Mouse (Mus musculus) gonadal fat pad, adult 2 months (tissue): ENCODE measurements at regions not wholly inside any gene's neighbourhood (a gene's known extent, or its start where the extent isn't known, plus 50 kb on each side); places are given as distances from the start of the nearest gene placed in this dataset.

Experiments
- DNase-seq: peaks from one replicate; pipeline ENCODE4 v3.0.0-alpha.2; 2012; ENCODE audit warnings: low read depth

- no peak for DNase-seq
These were observed 81.6 kb downstream of the Cstad start for GRCm38 (mm10) chr2:30676450-30676832.

DNA sequence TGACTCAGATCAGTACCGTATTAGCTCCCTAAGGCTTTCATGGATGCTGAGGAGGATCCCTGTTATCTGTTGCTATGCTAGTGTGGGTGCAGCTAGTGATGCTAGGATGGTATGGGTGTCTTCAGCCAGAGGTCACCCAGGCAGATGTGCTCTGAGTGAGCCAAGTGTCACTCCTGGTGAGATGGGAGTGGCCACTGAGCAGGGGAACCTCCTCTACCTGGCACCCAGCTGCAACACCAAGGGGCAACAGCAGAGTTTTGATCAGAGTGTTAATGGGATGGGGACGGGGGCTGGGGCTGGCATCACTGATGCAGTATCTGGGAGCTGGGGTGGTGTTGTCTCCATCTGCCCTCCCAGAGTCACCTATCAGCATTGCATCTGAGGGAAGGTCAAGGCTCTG, 81.0 kb downstream of the Cstad start:
- no peak for DNase-seq

- DNase-seq = no peak
These were observed 76.2 kb downstream of the Cstad start for GRCm38 (mm10) chr2:30670836-30671586.

GRCm38 (mm10) chr2:30667468-30667867, 72.6 kb downstream of the Cstad start:
- DNase-seq = no peak

DNA sequence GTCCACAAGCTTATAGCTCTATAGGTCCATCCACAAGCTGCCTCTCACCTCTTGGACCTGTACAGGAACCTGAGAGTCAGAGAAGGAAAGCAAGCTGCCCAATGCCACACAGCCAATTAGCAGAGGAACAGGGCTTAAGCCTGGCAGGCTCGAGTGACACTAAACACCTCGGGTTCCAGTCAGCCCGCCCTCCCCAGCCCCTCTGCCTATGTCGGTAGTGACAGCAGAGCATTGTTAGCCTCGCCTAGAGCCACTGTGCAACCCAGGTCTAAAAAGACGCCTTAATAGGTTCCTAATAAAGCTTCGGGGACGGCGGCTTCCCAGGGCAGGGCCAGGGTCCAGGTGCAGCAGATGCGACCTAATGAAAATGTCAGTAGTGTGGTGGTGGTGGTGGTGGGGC, 66.3 kb downstream of the Cstad start:
- no peak for DNase-seq

DNA sequence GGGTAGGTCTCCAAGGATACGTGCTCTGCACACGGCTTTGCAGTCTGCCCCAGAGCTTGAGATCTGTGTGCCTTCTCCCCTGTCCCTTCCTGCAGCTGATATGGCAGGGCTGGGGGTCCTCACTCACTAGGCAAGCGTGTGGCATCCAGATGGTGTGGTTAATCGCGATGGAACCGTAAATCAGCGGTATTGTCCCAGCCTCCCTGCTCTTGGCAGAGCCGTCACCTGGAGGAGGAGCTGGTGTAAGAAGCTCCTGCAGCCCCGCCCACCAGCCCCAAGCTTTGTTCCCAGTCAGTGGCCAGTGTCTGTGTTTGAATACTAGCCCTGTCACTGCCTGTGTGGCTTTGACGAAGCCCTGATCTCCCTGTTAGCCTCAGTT, 65.8 kb downstream of the Cstad start:
- peak; percentile 8 for DNase-seq

GRCm38 (mm10) chr2:30659836-30660612, 65.2 kb downstream of the Cstad start:
- DNase-seq = no peak

- DNase-seq = peak; percentile 8
These were observed 64.2 kb downstream of the Cstad start for GRCm38 (mm10) chr2:30658844-30659555.
